Mouse (Mus musculus) limb, embryonic 11.5 days (tissue): Measurements from ENCODE around the gene Srd5a2. TPM values are rescaled to one million over a fixed set of nuclear protein-coding genes. Genes with fewer than 3 reads are reported as not detected.

Experiments
- ATAC-seq: fragments of 200-750 bp; cut with Nextera tagmentation; 2 replicates; pipeline ENCODE4 v1.8.0; 2017; ENCODE audit warnings: low read depth; ENCODE audit not compliant: insufficient number of reproducible peaks, low FRiP score, low TSS enrichment
- DNase-seq: peaks from one replicate; pipeline ENCODE4 v3.0.0-alpha.2; 2015; ENCODE audit warnings: low spot score
- H3K27ac ChIP-seq: fragments of 300-500 bp; sonication (generic); replicated peaks from 2 replicates; pipeline ENCODE4 v1.5.1; 2014; ENCODE audit warnings: low read depth, mild to moderate bottlenecking, low read length
- H3K27me3 ChIP-seq: fragments of 300-500 bp; sonication (generic); 2 replicates; pipeline ENCODE4 v1.6.1; 2014; ENCODE audit warnings: mild to moderate bottlenecking, low read length, mixed read lengths; ENCODE audit not compliant: control insufficient read depth, insufficient read depth
- H3K36me3 ChIP-seq: fragments of 300-500 bp; sonication (generic); 2 replicates; pipeline ENCODE4 v1.6.1; 2014; ENCODE audit warnings: mild to moderate bottlenecking, low read length, moderate library complexity, mixed read lengths; ENCODE audit not compliant: control insufficient read depth, insufficient read depth
- H3K4me1 ChIP-seq: fragments of 300-500 bp; sonication (generic); 2 replicates; pipeline ENCODE4 v1.6.1; 2014; ENCODE audit warnings: low read length, mixed read lengths; ENCODE audit not compliant: control insufficient read depth, insufficient read depth
- H3K4me2 ChIP-seq: fragments of 300-500 bp; sonication (generic); 2 replicates; pipeline ENCODE4 v1.6.1; 2014; ENCODE audit warnings: low read depth, mild to moderate bottlenecking, moderate library complexity; ENCODE audit not compliant: severe bottlenecking
- H3K4me3 ChIP-seq: fragments of 300-500 bp; sonication (generic); 2 replicates; pipeline ENCODE4 v1.5.1; 2014; ENCODE audit warnings: low read depth, low read length
- H3K9ac ChIP-seq: fragments of 300-500 bp; sonication (generic); 2 replicates; pipeline ENCODE4 v1.6.1; 2014; ENCODE audit warnings: mild to moderate bottlenecking, low read length
- H3K9me3 ChIP-seq: fragments of 300-500 bp; sonication (generic); 2 replicates; pipeline ENCODE4 v1.6.1; 2016; ENCODE audit warnings: low read length; ENCODE audit not compliant: control insufficient read depth
- WGBS: fragments of 180-500 bp; shearing (Covaris S2); extraction: QIAGEN DNeasy Blood & Tissue Kit; methylation state at CpG from one replicate; pipeline ENCODE4 v1.1.7; 2014; 5-methylcytosine and 5-hydroxymethylcytosine counted together
- polyA plus RNA-seq: library from polyadenylated mRNA; unstranded; fragments of >200 nt; fragmentation: Nextera tagmentation; extraction: Ambion mirVana; gene quantifications from 2 replicates; pipeline ENCODE4 v1.2.1, GENCODE M21; 2014

Srd5a2 gene
- polyA plus RNA-seq, 1 experiment from 2014 or later, result 0.51 TPM

DNA sequence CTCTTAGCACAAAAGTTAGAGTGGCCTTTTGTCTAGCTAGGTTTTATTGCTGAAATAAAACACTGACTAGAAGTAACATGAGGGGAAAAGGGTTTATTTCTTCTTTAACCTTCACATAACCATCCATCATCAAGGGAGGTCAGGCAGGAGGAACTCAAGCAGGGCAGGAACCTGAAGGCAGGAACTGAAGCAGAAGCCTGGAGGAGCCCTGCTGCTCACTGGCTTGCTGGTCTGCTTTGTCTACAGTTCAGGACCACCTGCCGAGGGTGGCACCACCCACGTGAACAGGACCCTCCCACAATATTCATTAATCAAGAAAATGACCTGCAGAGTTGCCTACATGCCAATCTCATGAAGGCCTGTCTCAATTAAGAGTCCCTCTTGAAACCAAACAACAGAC, 45.3 kb downstream of the Srd5a2 start:
- ATAC-seq (no peak), DNase-seq (no peak)
- whole genome bisulfite sequencing, result 76% methylated on average over 2 of the region's 2 CpGs
- Histone ChIP-seq H3K27me3 (no peaks in the 10 kb centered on the region), H3K4me1 (no peaks in the 10 kb centered on the region), H3K9me3 (no peaks in the 10 kb centered on the region), H3K27ac (no peak overlapping the region), H3K4me2 (no peak overlapping the region), H3K36me3 (no peaks in the 10 kb centered on the region), H3K4me3 (no peak overlapping the region), H3K9ac (no peak overlapping the region)

DNA sequence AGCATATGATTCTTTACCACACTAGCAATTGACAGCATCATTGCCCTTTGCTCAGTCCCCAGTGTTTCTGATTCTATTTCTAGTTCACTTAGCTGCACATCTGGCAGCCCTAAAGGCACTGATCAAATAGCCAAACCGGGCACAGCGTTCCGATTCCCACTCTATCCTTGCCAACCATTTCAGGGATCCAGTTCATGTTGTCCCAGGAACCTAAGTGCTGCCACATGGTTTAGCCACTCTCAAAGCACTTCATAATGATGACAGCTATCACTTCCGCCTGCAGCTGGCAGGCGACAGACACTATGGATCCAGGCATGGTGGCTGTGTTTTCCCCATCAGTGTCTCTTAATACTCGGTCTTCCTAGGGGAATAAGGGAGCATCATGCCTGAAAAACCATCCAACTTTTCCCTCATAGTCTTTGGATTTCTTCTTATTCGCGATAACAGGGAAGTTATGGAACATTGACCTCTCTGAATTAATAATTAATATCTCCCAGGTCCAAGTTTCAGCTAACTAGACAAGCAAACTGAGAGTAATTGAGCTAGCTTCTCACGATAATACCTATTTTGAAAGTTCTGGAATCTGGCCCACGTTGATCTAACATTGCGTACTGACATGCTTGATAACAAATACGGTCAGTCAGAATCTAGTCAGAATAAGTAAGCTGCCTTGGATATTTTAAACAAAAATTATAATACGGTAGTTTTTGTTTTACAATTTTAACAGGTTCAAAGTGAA, 51.6 kb downstream of the Srd5a2 start:
- Histone ChIP-seq H3K9me3 (no peaks in the 10 kb centered on the region), H3K27me3 (no peaks in the 10 kb centered on the region), H3K9ac (no peak overlapping the region), H3K27ac (no peak overlapping the region), H3K36me3 (no peaks in the 10 kb centered on the region), H3K4me2 (no peak overlapping the region), H3K4me1 (no peaks in the 10 kb centered on the region), H3K4me3 (no peak overlapping the region)
- ATAC-seq (no peak), DNase-seq (no peak)
- WGBS, result 89% methylated on average over 13 of the region's 13 CpGs

DNA sequence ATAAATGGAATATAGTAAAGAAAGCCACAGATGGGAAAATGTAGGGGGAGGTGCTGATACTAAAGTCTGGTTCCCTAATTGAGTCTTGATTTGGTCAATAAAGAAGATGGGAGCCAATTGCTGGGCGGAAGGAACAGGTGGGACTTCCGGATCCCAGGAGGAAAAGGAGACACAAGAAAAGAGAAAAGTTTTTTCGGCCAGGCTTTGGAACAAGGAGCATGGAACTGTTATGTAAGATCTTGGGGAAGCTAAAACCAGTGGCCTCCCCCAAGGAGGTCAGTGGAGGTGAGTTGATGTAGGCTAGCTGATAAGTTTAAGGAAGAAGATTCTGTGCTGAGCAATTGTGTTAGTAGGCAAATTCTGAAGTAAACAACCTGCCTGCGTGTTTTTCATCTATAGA, 56.5 kb downstream of the Srd5a2 start:
- Histone ChIP-seq H3K9ac (no peak overlapping the region), H3K4me3 (no peak overlapping the region)
- DNase-seq, result no peak

DNA sequence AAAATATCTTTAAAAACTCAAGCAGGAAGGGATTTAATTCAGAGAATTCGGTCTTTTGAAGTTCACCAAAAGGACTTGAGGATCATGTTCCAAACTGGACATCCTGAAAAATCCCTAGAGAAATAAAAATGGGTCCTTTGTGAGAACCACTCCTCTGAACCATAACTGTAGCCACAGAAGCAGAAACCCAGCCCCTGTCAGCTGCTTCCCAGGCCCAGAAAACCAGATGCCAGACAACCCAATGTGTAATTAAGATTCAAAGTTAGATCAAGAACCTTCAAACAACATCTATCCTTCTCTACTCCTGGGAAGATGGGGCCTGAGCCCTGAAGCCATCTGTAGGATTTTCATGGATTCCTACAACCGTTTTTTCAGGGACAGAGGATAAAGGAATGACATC, 61.1 kb downstream of the Srd5a2 start:
- H3K4me2 ChIP-seq, result no peak overlapping the region
- WGBS, result 84% methylated on average over 2 of the region's 2 CpGs
- ATAC-seq, result no peak
- H3K9me3 ChIP-seq, result no peaks in the 10 kb centered on the region
- H3K9ac ChIP-seq, result no peak overlapping the region
- H3K27ac ChIP-seq, result no peak overlapping the region
- H3K27me3 ChIP-seq, result no peaks in the 10 kb centered on the region
- no peaks in the 10 kb centered on the region for H3K4me1 ChIP-seq
- DNase-seq, result no peak
- no peaks in the 10 kb centered on the region for H3K36me3 ChIP-seq
- no peak overlapping the region for H3K4me3 ChIP-seq

More for the DNA sequence above, 56.5 kb downstream of the Srd5a2 start:
- Histone ChIP-seq H3K36me3 (no peaks in the 10 kb centered on the region), H3K27me3 (no peaks in the 10 kb centered on the region), H3K4me1 (no peaks in the 10 kb centered on the region), H3K27ac (no peak overlapping the region), H3K9me3 (no peaks in the 10 kb centered on the region), H3K4me2 (no peak overlapping the region)
- WGBS, result 90% methylated on average over 4 of the region's 4 CpGs
- no peak for ATAC-seq

DNA sequence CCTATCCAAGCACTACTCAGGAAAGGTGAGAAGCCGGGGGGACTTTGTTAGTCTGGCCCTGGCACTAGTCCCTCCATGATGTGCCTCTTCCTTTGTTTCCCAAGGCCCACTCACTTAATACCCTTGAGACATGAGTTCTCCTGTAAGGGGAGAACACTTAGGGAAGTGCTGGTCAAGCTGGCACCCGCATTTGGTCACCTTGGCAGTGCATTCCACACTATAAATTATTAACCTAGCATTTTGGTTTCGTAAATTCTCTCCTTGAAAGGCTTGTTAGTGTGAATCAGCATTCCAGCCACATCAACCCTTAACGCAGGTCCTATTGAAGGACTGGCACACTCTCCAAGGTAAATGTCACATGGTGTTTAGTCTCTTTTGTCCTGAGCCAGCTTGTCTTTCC, 61.8 kb downstream of the Srd5a2 start:
- 88% methylated on average over 4 of the region's 4 CpGs for WGBS
- DNase-seq, result no peak
- no peaks in the 10 kb centered on the region for H3K27me3 ChIP-seq
- H3K36me3 ChIP-seq, result no peaks in the 10 kb centered on the region
- H3K27ac ChIP-seq, result no peak overlapping the region
- no peaks in the 10 kb centered on the region for H3K9me3 ChIP-seq
- no peak overlapping the region for H3K4me3 ChIP-seq
- no peaks in the 10 kb centered on the region for H3K4me1 ChIP-seq
- ATAC-seq, result no peak
- no peak overlapping the region for H3K4me2 ChIP-seq
- H3K9ac ChIP-seq, result no peak overlapping the region

DNA sequence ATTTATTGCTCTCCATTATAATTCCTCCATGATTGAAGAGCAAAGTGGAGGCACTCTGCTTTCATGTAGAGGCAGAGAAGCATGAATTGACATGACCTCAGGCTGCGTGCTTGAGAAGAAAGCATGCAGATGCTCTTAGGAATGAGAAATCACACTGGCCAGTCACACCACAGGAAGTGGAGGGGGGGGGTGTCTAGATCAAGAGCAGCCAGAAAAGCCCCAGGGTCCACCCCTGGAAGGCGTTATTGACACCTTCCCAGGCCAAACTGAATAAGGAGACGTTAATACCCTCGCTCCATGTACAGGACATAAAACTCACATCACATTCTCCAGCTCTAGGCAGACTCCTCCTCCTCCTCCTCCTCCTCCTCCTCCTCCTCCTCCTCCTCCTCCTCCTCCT, 63.2 kb downstream of the Srd5a2 start:
- Histone ChIP-seq H3K36me3 (no peaks in the 10 kb centered on the region), H3K9me3 (no peaks in the 10 kb centered on the region), H3K27me3 (no peaks in the 10 kb centered on the region), H3K4me1 (no peaks in the 10 kb centered on the region), H3K4me3 (no peak overlapping the region), H3K27ac (no peak overlapping the region), H3K4me2 (no peak overlapping the region), H3K9ac (no peak overlapping the region)
- DNase-seq, result peak; percentile 54
- peak; percentile 39; the same call in 1 of the 2 replicates for ATAC-seq
- 0% methylated on average over 4 of the region's 4 CpGs for WGBS

DNA sequence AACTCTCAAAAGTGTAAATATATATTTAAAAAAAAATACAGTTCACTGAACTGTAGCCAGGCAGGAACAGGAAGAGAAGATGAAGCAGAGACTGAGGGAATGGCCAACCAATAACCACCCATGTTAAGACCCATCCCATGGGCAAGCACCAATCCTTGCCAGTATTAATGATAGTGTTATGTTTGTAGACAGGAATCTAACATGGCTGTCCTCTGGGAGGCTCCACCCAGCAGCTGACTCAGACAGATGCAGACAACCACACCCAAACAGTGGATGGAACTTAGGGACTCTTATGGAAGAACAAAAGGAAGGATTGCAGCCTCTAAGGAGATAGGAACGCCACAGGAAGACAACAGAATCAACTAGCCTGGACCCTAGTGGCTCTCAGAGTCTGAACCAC, 64.8 kb downstream of the Srd5a2 start:
- Histone ChIP-seq H3K27me3 (no peaks in the 10 kb centered on the region), H3K4me1 (no peaks in the 10 kb centered on the region), H3K9ac (no peak overlapping the region), H3K4me3 (no peak overlapping the region), H3K27ac (no peak overlapping the region), H3K9me3 (no peaks in the 10 kb centered on the region), H3K4me2 (no peak overlapping the region), H3K36me3 (no peaks in the 10 kb centered on the region)
- no peak for DNase-seq
- no peak for ATAC-seq
- 93% methylated on average over 1 of the region's 1 CpGs for WGBS

DNA sequence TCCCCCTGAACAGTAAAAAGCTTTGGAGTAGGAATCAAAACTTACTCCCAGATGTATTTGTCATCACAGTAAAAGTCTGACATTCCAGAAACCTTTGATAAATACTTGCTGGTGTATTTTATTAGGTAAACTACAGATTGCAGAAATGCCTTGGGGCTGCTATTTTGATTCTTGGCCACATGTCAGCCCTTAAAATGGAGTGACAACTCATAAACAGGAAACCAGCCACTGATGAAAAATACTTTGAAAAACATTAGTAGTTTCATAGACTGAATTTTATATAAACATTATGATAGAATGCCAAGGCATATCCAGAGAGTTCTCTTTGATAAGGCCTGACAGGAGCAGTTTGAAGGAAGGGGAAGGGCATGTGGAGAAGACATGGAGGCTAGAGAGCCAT, 71.7 kb downstream of the Srd5a2 start:
- Histone ChIP-seq H3K4me1 (no peaks in the 10 kb centered on the region), H3K4me3 (no peak overlapping the region), H3K27me3 (no peaks in the 10 kb centered on the region), H3K9me3 (no peaks in the 10 kb centered on the region), H3K9ac (no peak overlapping the region), H3K4me2 (no peak overlapping the region), H3K36me3 (no peaks in the 10 kb centered on the region), H3K27ac (no peak overlapping the region)
- DNase-seq, result no peak
- ATAC-seq, result no peak

DNA sequence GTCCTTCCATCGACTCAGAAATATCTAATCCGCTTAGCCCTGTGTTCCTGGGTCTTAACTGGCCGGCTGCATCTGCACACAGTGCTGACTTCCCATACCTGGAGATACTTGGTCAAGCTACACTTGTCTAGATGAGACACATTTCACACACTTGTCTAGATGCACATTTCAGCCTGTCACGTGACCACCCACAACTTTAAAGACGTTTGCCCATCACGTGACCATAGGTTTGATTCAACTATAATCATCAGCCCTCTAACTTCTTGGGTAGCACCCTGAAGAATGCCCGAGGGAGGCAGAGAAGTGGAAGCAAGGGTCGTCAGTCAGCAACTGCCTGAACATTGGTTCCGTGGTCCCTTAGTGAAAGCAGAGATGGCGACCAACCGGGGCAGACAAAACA, 75.1 kb downstream of the Srd5a2 start:
- no peak for ATAC-seq
- 91% methylated on average over 11 of the region's 11 CpGs for WGBS

More for the DNA sequence above, 75.1 kb downstream of the Srd5a2 start:
- Histone ChIP-seq H3K9ac (no peak overlapping the region), H3K27ac (no peak overlapping the region), H3K4me2 (no peak overlapping the region), H3K4me3 (no peak overlapping the region), H3K36me3 (no peaks in the 10 kb centered on the region), H3K27me3 (no peaks in the 10 kb centered on the region), H3K4me1 (no peaks in the 10 kb centered on the region), H3K9me3 (no peaks in the 10 kb centered on the region)
- no peak for DNase-seq
